Mouse (Mus musculus) embryonic facial prominence, embryonic 14.5 days (tissue): ENCODE measurements around the gene A930004D18Rik. TPM values are rescaled to one million over a fixed set of nuclear protein-coding genes. Genes with fewer than 3 reads are reported as not detected.
A peak's percentile ranks its signal among the peaks of the same experiment; 100 is the strongest.

Experiments
- ATAC-seq: fragments of 200-750 bp; cut with Nextera tagmentation; 2 replicates; pipeline ENCODE4 v1.8.0; 2017; ENCODE audit warnings: low read depth, moderate number of reproducible peaks, moderate TSS enrichment
- DNase-seq: peaks from one replicate; pipeline ENCODE4 v3.0.0-alpha.2; 2015; ENCODE audit warnings: low spot score
- H3K27ac ChIP-seq: fragments of 300-500 bp; sonication (generic); replicated peaks from 2 replicates; pipeline ENCODE4 v1.5.1; 2014; ENCODE audit warnings: low read depth, mild to moderate bottlenecking, low read length, moderate library complexity
- H3K27me3 ChIP-seq: fragments of 300-500 bp; sonication (generic); replicated peaks from 2 replicates; pipeline ENCODE4 v1.6.1; 2014; ENCODE audit warnings: low read length; ENCODE audit not compliant: control insufficient read depth, insufficient read depth
- H3K36me3 ChIP-seq: fragments of 300-500 bp; sonication (generic); 2 replicates; pipeline ENCODE4 v1.6.1; 2014; ENCODE audit warnings: low read length, mixed read lengths; ENCODE audit not compliant: control insufficient read depth, insufficient read depth
- H3K4me1 ChIP-seq: fragments of 300-500 bp; sonication (generic); 2 replicates; pipeline ENCODE4 v1.6.1; 2014; ENCODE audit warnings: antibody characterized with exemption, low read length; ENCODE audit not compliant: control insufficient read depth, insufficient read depth
- H3K4me2 ChIP-seq: fragments of 300-500 bp; sonication (generic); 2 replicates; pipeline ENCODE4 v1.6.1; 2014; ENCODE audit warnings: low read depth, mild to moderate bottlenecking, low read length, moderate library complexity, mixed read lengths
- H3K4me3 ChIP-seq: fragments of 300-500 bp; sonication (generic); 2 replicates; pipeline ENCODE4 v1.5.1; 2014; ENCODE audit warnings: low read depth, mild to moderate bottlenecking, low read length
- H3K9ac ChIP-seq: fragments of 300-500 bp; sonication (generic); 2 replicates; pipeline ENCODE4 v1.6.1; 2014; ENCODE audit warnings: low read depth, mild to moderate bottlenecking, low read length, moderate library complexity, mixed read lengths
- H3K9me3 ChIP-seq: fragments of 300-500 bp; sonication (generic); 2 replicates; pipeline ENCODE4 v1.6.1; 2016; ENCODE audit warnings: low read length; ENCODE audit not compliant: control insufficient read depth
- WGBS: fragments of 180-500 bp; shearing (Covaris S2); extraction: QIAGEN DNeasy Blood & Tissue Kit; methylation state at CpG from one replicate; pipeline ENCODE4 v1.1.7; 2014; 5-methylcytosine and 5-hydroxymethylcytosine counted together
- polyA plus RNA-seq: library from polyadenylated mRNA; unstranded; fragments of >200 nt; fragmentation: Nextera tagmentation; extraction: Ambion mirVana; gene quantifications from 2 replicates; pipeline ENCODE4 v1.2.1, GENCODE M21; 2014

A930004D18Rik gene
- polyA plus RNA-seq, 1 experiment from 2014 or later: 6.9 TPM

GRCm38 (mm10) chr2:18063763-18064251 lies 26.3 kb upstream of the A930004D18Rik start:
- Histone ChIP-seq H3K27ac (peak overlapping the region; percentile 99), H3K4me2 (peak overlapping the region; percentile 67), H3K36me3 (peaks cover 11% of the 10 kb centered on the region), H3K4me3 (peak overlapping the region; percentile 87), H3K27me3 (no peaks in the 10 kb centered on the region), H3K9me3 (no peaks in the 10 kb centered on the region), H3K9ac (peak overlapping the region; percentile 98), H3K4me1 (peaks cover 10% of the 10 kb centered on the region; the same call in 1 of the 2 replicates)
- WGBS: 0% methylated on average over 13 of the region's 18 CpGs
- DNase-seq: peak; percentile 75
- peak; percentile 38 for ATAC-seq

GRCm38 (mm10) chr2:18060396-18060795 lies 22.9 kb upstream of the A930004D18Rik start:
- DNase-seq (no peak), ATAC-seq (no peak)
- peaks cover 4% of the 10 kb centered on the region; the same call in 1 of the 2 replicates for H3K4me1 ChIP-seq
- H3K27ac ChIP-seq: no peak overlapping the region
- no peaks in the 10 kb centered on the region for H3K36me3 ChIP-seq
- H3K27me3 ChIP-seq: no peaks in the 10 kb centered on the region
- H3K9ac ChIP-seq: no peak overlapping the region
- no peaks in the 10 kb centered on the region for H3K9me3 ChIP-seq
- no peak overlapping the region for H3K4me3 ChIP-seq
- 79% methylated on average over 1 of the region's 1 CpGs for WGBS
- H3K4me2 ChIP-seq: no peak overlapping the region

- Histone ChIP-seq H3K4me1 (peaks cover 9% of the 10 kb centered on the region; the same call in 1 of the 2 replicates), H3K36me3 (no peaks in the 10 kb centered on the region), H3K4me2 (no peak overlapping the region), H3K27ac (no peak overlapping the region), H3K4me3 (no peak overlapping the region), H3K9me3 (no peaks in the 10 kb centered on the region), H3K27me3 (no peaks in the 10 kb centered on the region), H3K9ac (no peak overlapping the region)
- 94% methylated on average over 1 of the region's 1 CpGs for WGBS
- ATAC-seq (no peak), DNase-seq (no peak)
These were observed 22.4 kb upstream of the A930004D18Rik start for GRCm38 (mm10) chr2:18059891-18060290.

GRCm38 (mm10) chr2:18059063-18059462 lies 21.5 kb upstream of the A930004D18Rik start:
- Histone ChIP-seq H3K4me2 (no peak overlapping the region), H3K9me3 (no peaks in the 10 kb centered on the region), H3K4me3 (no peak overlapping the region), H3K27ac (no peak overlapping the region), H3K27me3 (no peaks in the 10 kb centered on the region), H3K36me3 (no peaks in the 10 kb centered on the region), H3K9ac (no peak overlapping the region), H3K4me1 (peaks cover 16% of the 10 kb centered on the region)
- WGBS: 67% methylated on average over 2 of the region's 2 CpGs
- no peak for ATAC-seq
- DNase-seq: no peak

GRCm38 (mm10) chr2:18058146-18058708 lies 20.7 kb upstream of the A930004D18Rik start:
- DNase-seq (no peak), ATAC-seq (no peak)
- Histone ChIP-seq H3K4me2 (peak overlapping the region; percentile 95), H3K4me3 (peak overlapping the region; percentile 60), H3K4me1 (peaks cover 22% of the 10 kb centered on the region), H3K27ac (peak overlapping the region; percentile 100), H3K9ac (peak overlapping the region; percentile 96), H3K36me3 (no peaks in the 10 kb centered on the region), H3K9me3 (no peaks in the 10 kb centered on the region), H3K27me3 (no peaks in the 10 kb centered on the region)
- 25% methylated on average over 9 of the region's 9 CpGs for WGBS

- no peak for ATAC-seq
- Histone ChIP-seq H3K4me2 (peak overlapping the region; percentile 95), H3K9me3 (no peaks in the 10 kb centered on the region), H3K27ac (peak overlapping the region; percentile 100), H3K36me3 (no peaks in the 10 kb centered on the region), H3K4me3 (peak overlapping the region; percentile 60), H3K4me1 (peaks cover 22% of the 10 kb centered on the region), H3K27me3 (no peaks in the 10 kb centered on the region), H3K9ac (peak overlapping the region; percentile 96)
- under 1% methylated on average over 48 of the region's 48 CpGs for WGBS
- peak; percentile 76 for DNase-seq
These were observed 20.0 kb upstream of the A930004D18Rik start for GRCm38 (mm10) chr2:18057336-18058145.

GRCm38 (mm10) chr2:18056786-18057255 lies 19.3 kb upstream of the A930004D18Rik start:
- ATAC-seq (peak; percentile 97), DNase-seq (peak; percentile 98)
- peak overlapping the region; percentile 60 for H3K4me3 ChIP-seq
- peak overlapping the region; percentile 95 for H3K4me2 ChIP-seq
- H3K4me1 ChIP-seq: peaks cover 26% of the 10 kb centered on the region
- no peaks in the 10 kb centered on the region for H3K9me3 ChIP-seq
- peak overlapping the region; percentile 100 for H3K27ac ChIP-seq
- H3K9ac ChIP-seq: peak overlapping the region; percentile 96
- no peaks in the 10 kb centered on the region for H3K36me3 ChIP-seq
- 1% methylated on average over 26 of the region's 50 CpGs for WGBS
- H3K27me3 ChIP-seq: no peaks in the 10 kb centered on the region

- 0% methylated on average over 27 of the region's 66 CpGs for WGBS
- peak; percentile 91 for ATAC-seq
- Histone ChIP-seq H3K4me2 (peak overlapping the region; percentile 95), H3K4me3 (peak overlapping the region; percentile 60), H3K9me3 (no peaks in the 10 kb centered on the region), H3K36me3 (no peaks in the 10 kb centered on the region), H3K4me1 (peaks cover 32% of the 10 kb centered on the region), H3K27me3 (no peaks in the 10 kb centered on the region), H3K27ac (peak overlapping the region; percentile 100), H3K9ac (peak overlapping the region; percentile 96)
- DNase-seq: peak; percentile 96
These were observed 18.6 kb upstream of the A930004D18Rik start for GRCm38 (mm10) chr2:18055929-18056785.
